Mouse (Mus musculus) myocyte (in vitro differentiated cells): ENCODE measurements around the gene 6330409D20Rik.

Source experiments
- CEBPB ChIP-seq: IDR thresholded peaks from 2 replicates; pipeline ENCODE4 v1.6.1; 2011; ENCODE audit warnings: mild to moderate bottlenecking, moderate library complexity; ENCODE audit not compliant: poor library complexity, insufficient read depth, severe bottlenecking
- E2F4 ChIP-seq: IDR thresholded peaks from one replicate; pipeline ENCODE4 v1.6.1; 2011; ENCODE audit warnings: mild to moderate bottlenecking, control low read depth, moderate library complexity; ENCODE audit not compliant: insufficient read depth
- MAX ChIP-seq: IDR thresholded peaks from one replicate; pipeline ENCODE4 v1.6.1; 2011; ENCODE audit warnings: low read depth, mild to moderate bottlenecking, control low read depth
- POLR2A ChIP-seq: IDR thresholded peaks from one replicate; pipeline ENCODE4 v1.6.1; 2011; ENCODE audit warnings: low read depth, mild to moderate bottlenecking, control low read depth, moderate library complexity; ENCODE audit not compliant: insufficient read length
- USF1 ChIP-seq: IDR thresholded peaks from one replicate; pipeline ENCODE4 v1.6.1; 2011; ENCODE audit warnings: low read depth, mild to moderate bottlenecking, control low read depth, moderate library complexity

- TF ChIP-seq POLR2A, result no peak
- TF ChIP-seq CEBPB, result no peak
- no peak for TF ChIP-seq MAX
- TF ChIP-seq USF1, result no peak
- no peak for TF ChIP-seq E2F4
Observed at GRCm38 (mm10) chr2:32752181-32752580, 11.4 kb upstream of the 6330409D20Rik start.
